18 mouse cellular contexts compared by ENCODE assay signal in genomic region chr6:91606634-91607215, GRCm38 (mm10).
DNase-seq lines count a peak whose midpoint lies in the region; ATAC-seq lines count a peak whose summit lies in the region.
"Had no signal": no experiment of that assay in that cellular context is flagged by ENCODE, and none has a peak within 500 bp of the region (broad histone marks: within the 10 kb centered on the region; RNA-seq: fewer than 3 reads in every experiment).

No protein-coding gene starts in this region.

- no peaks in the 10 kb centered on the region for H3K9me3 ChIP-seq in heart, embryonic 11.5 days (replicated peaks; ENCODE audit: control insufficient read depth, low read length)
- H3K9me3 ChIP-seq: forebrain, embryonic 12.5 days; limb, embryonic 12.5 days; liver, embryonic 12.5 days had no signal

- intact Hi-C loops in heart, postnatal 10 days (cut with DNase I): no loop called here

- no peak overlapping the region for H3K27ac ChIP-seq in heart, embryonic 11.5 days (ENCODE audit: low read depth, low read length)
- H3K27ac ChIP-seq: forebrain, embryonic 12.5 days; limb, embryonic 12.5 days; liver, embryonic 12.5 days had no signal

- H3K4me2 ChIP-seq in heart, embryonic 11.5 days: no peak overlapping the region
- H3K4me2 ChIP-seq: forebrain, embryonic 12.5 days; limb, embryonic 12.5 days; liver, embryonic 12.5 days had no signal

- 83% methylated on average over 10 of the region's 10 CpGs for WGBS in heart, embryonic 11.5 days (ENCODE audit: insufficient replicate concordance)

- no peak overlapping the region for H3K4me3 ChIP-seq in heart, embryonic 11.5 days (ENCODE audit: low read depth, low read length)
- H3K4me3 ChIP-seq: forebrain, embryonic 12.5 days; limb, embryonic 12.5 days; liver, embryonic 12.5 days; megakaryocyte, embryonic 14.5 days had no signal

- no peaks in the 10 kb centered on the region for H3K4me1 ChIP-seq in heart, embryonic 11.5 days (ENCODE audit: control insufficient read depth, insufficient read depth, low read length)
- H3K4me1 ChIP-seq: liver, embryonic 12.5 days had no signal

- peak; percentile 97 for DNase-seq in heart, adult 11 months
- peak; percentile 26 to 31 for DNase-seq in layer of hippocampus, postnatal 10 days (ENCODE audit: low spot score in 2 of 2)
- no peak for DNase-seq in layer of hippocampus, adult 9-10 months (ENCODE audit: low spot score)
- DNase-seq in heart, postnatal 10 days: peak; percentile 40 to 58
- peak; percentile 31 for DNase-seq in heart, postnatal 4 days
- DNase-seq: cerebellum, adult 2 months; kidney, adult 8-10 months; kidney, postnatal 14 days; lung, adult 2 months; midbrain, embryonic 14.5 days; right cerebral cortex, adult 18-20 months; spleen, adult 18-20 months had no signal

- H3K9ac ChIP-seq in heart, embryonic 11.5 days (ENCODE audit: low read depth, low read length): no peak overlapping the region
- H3K9ac ChIP-seq: forebrain, embryonic 12.5 days; limb, embryonic 12.5 days; liver, embryonic 12.5 days had no signal

- no peaks in the 10 kb centered on the region for H3K27me3 ChIP-seq in heart, embryonic 11.5 days (ENCODE audit: control insufficient read depth, insufficient read depth, low read length)
- H3K27me3 ChIP-seq: forebrain, embryonic 12.5 days had no signal

- H3K36me3 ChIP-seq in heart, embryonic 11.5 days (ENCODE audit: control insufficient read depth, insufficient read depth, low read length): no peaks in the 10 kb centered on the region
- H3K36me3 ChIP-seq: forebrain, embryonic 12.5 days; limb, embryonic 12.5 days; liver, embryonic 12.5 days had no signal

- no peak for ATAC-seq in heart, embryonic 11.5 days (replicated peaks; ENCODE audit: insufficient number of reproducible peaks, low FRiP score, low TSS enrichment)
- ATAC-seq in inflammation-experienced regulatory T-cells, adult 6 months: no peak
- ATAC-seq: liver, embryonic 12.5 days had no signal
